Mouse (Mus musculus) heart, embryonic 15.5 days (tissue): ENCODE data around the gene Slc35c2. TPM values are rescaled to one million over a fixed set of nuclear protein-coding genes. Genes with fewer than 3 reads are reported as not detected.
A peak's percentile ranks its signal among the peaks of the same experiment; 100 is the strongest.

ENCODE experiments used
- ATAC-seq: fragments of 200-750 bp; cut with Nextera tagmentation; replicated peaks from 2 replicates; pipeline ENCODE4 v1.8.0; 2017; ENCODE audit warnings: low read depth, moderate TSS enrichment; ENCODE audit not compliant: insufficient number of reproducible peaks, insufficient read depth, low FRiP score
- H3K27ac ChIP-seq: fragments of 300-500 bp; sonication (generic); 2 replicates; pipeline ENCODE4 v1.5.1; 2015; ENCODE audit warnings: mild to moderate bottlenecking, inconsistent platforms
- H3K27me3 ChIP-seq: fragments of 300-500 bp; sonication (generic); 2 replicates; pipeline ENCODE4 v1.6.1; 2015; ENCODE audit warnings: inconsistent platforms
- H3K36me3 ChIP-seq: fragments of 300-500 bp; sonication (generic); 2 replicates; pipeline ENCODE4 v1.6.1; 2015; ENCODE audit warnings: mild to moderate bottlenecking, inconsistent platforms
- H3K4me1 ChIP-seq: fragments of 300-500 bp; sonication (generic); replicated peaks from 2 replicates; pipeline ENCODE4 v1.6.1; 2015; ENCODE audit warnings: inconsistent platforms
- H3K4me2 ChIP-seq: fragments of 300-500 bp; sonication (generic); 2 replicates; pipeline ENCODE4 v1.6.1; 2015; ENCODE audit warnings: inconsistent platforms, mild to moderate bottlenecking, moderate library complexity
- H3K4me3 ChIP-seq: fragments of 300-500 bp; sonication (generic); 2 replicates; pipeline ENCODE4 v1.5.1; 2015; ENCODE audit warnings: mild to moderate bottlenecking, inconsistent platforms
- H3K9ac ChIP-seq: fragments of 300-500 bp; sonication (generic); 2 replicates; pipeline ENCODE4 v1.6.1; 2015; ENCODE audit warnings: mild to moderate bottlenecking, inconsistent platforms
- H3K9me3 ChIP-seq: fragments of 300-500 bp; sonication (generic); replicated peaks from 2 replicates; pipeline ENCODE4 v1.6.1; 2016; ENCODE audit warnings: inconsistent platforms
- WGBS: fragments of 180-500 bp; shearing (Covaris S2); methylation state at CpG from one replicate; pipeline ENCODE4 v1.1.7; 2015; ENCODE audit warnings: mixed read lengths; 5-methylcytosine and 5-hydroxymethylcytosine counted together
- polyA plus RNA-seq: library from polyadenylated mRNA; unstranded; fragments of >200 nt; fragmentation: Nextera tagmentation; extraction: Ambion mirVana; gene quantifications from 2 replicates; pipeline ENCODE4 v1.2.1, GENCODE M21; 2015

Gene Slc35c2
- polyA plus RNA-seq, 1 experiment from 2014 or later, result 32.1 TPM

DNA sequence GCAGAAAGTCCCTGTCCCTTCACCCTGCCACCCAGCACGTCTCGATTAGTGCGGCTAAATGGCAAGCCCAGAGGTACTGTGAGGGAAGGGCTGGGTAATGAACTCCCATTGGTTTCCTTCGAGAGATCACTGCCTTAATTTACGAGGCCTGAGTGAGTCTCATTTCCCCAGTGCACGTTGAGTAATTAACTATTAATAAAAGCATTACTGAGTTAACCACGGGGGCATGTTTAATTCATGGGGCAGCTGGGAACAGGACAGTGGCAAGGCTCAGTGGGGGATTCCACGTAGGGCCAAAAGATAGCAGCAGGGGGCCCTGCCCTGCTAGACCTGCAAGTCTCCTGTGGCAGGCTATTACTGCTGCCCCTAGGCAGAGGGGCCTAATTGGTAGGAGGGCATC, 16.3 kb downstream of the Slc35c2 start:
- H3K36me3 ChIP-seq, result no peaks in the 10 kb centered on the region
- H3K9ac ChIP-seq, result no peak overlapping the region
- ATAC-seq, result no peak
- no peaks in the 10 kb centered on the region for H3K9me3 ChIP-seq
- H3K4me2 ChIP-seq, result no peak overlapping the region
- no peak overlapping the region for H3K4me3 ChIP-seq
- peaks cover 6% of the 10 kb centered on the region for H3K27me3 ChIP-seq
- peaks cover 17% of the 10 kb centered on the region for H3K4me1 ChIP-seq
- WGBS, result 17% methylated on average over 8 of the region's 8 CpGs
- H3K27ac ChIP-seq, result no peak overlapping the region

DNA sequence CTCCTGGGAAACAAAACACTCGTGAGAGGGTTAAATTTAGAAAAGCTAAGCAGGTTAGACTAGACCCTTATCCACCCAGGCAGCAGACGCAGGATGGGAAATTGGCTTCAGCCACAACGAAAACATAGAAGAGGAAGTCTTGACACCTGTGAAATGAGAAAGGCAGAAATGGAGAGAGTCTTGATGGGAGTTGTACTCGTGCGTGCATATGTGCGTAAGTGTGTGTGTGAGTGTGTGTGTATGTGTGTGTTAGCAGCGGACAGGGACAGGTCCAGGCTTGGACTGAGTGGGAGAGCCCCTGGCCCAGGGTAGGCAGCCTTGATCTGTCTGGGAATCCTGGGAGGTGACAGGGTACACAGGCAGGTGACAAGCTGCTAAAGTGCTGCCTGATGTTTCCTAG, 16.8 kb downstream of the Slc35c2 start:
- H3K9ac ChIP-seq, result no peak overlapping the region
- no peak overlapping the region for H3K4me3 ChIP-seq
- peaks cover 11% of the 10 kb centered on the region for H3K27me3 ChIP-seq
- H3K4me2 ChIP-seq, result peak overlapping the region; percentile 18; the same call in 1 of the 2 replicates
- no peaks in the 10 kb centered on the region for H3K9me3 ChIP-seq
- H3K4me1 ChIP-seq, result peaks cover 17% of the 10 kb centered on the region
- ATAC-seq, result peak; percentile 29; the same call in 1 of the 2 replicates
- WGBS, result 24% methylated on average over 7 of the region's 7 CpGs
- no peaks in the 10 kb centered on the region for H3K36me3 ChIP-seq
- H3K27ac ChIP-seq, result no peak overlapping the region

DNA sequence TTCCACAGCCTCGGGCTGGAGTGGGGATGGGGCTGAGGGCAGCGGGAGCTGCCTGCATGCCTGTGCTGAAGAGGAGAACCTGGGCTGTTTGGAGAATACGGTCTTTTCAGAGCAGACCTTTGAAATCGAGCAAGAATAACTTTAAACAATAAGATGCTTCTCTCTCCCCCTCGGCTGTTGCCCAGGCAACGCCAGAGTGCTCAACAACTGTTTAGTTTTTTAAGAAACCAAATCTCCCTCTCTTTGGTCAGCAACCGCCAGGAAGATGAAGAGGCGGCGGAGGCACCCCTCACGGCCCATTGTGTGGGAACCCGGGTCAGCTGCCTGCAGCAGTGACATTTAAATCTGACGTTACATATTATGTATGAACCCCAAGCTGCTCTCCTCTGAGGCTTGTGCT, 20.9 kb downstream of the Slc35c2 start:
- no peaks in the 10 kb centered on the region for H3K9me3 ChIP-seq
- 28% methylated on average over 12 of the region's 12 CpGs for WGBS
- peaks cover 15% of the 10 kb centered on the region for H3K4me1 ChIP-seq
- H3K27ac ChIP-seq, result no peak overlapping the region
- H3K4me2 ChIP-seq, result no peak overlapping the region
- no peak overlapping the region for H3K9ac ChIP-seq
- H3K4me3 ChIP-seq, result no peak overlapping the region
- no peak for ATAC-seq
- H3K36me3 ChIP-seq, result no peaks in the 10 kb centered on the region
- H3K27me3 ChIP-seq, result peaks cover 40% of the 10 kb centered on the region

- WGBS, result 68% methylated on average over 7 of the region's 7 CpGs
- no peaks in the 10 kb centered on the region for H3K9me3 ChIP-seq
- no peaks in the 10 kb centered on the region for H3K4me1 ChIP-seq
- ATAC-seq, result no peak
- no peak overlapping the region for H3K4me2 ChIP-seq
- H3K27ac ChIP-seq, result no peak overlapping the region
- H3K4me3 ChIP-seq, result no peak overlapping the region
- H3K27me3 ChIP-seq, result peaks cover 61% of the 10 kb centered on the region
- H3K9ac ChIP-seq, result no peak overlapping the region
- no peaks in the 10 kb centered on the region for H3K36me3 ChIP-seq
Measured at GRCm38 (mm10) chr2:165263861-165264260, 23.8 kb downstream of the Slc35c2 start.

DNA sequence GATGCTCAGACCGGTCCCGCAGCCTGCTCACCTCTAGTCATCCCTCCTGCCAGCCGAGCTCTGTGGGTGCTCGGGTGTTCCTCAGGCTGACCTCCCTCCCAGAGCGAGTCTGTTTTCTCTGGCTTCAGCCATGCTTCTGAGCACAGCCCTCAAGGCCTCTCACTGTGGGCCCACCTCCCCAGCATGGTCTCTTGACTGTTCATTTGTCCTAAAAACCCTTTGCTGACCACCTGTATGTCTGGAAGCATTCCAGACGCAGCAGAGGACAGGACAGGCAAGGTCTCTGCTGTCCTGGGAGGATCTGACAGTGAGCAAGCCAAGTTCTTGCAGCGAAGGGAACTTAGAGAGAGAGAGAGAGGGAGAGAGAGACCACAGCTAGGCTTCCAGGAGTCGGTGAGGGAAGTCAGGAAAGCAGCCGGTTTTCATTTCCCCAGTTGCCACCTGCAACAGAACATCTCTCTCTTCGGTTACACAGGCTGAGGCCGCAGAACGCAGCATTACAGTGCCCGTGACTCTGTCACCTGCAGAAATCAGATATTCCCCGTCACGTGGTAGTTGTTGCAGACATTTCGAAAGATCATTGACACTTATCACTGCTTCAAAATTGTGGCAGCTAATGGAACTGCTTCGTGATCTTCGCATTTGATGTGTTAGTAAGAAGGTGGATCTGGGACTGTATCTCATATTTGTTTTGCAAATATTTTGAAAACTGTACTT, 25.2 kb downstream of the Slc35c2 start:
- no peak for ATAC-seq
- H3K4me3 ChIP-seq, result no peak overlapping the region
- H3K36me3 ChIP-seq, result no peaks in the 10 kb centered on the region
- H3K4me1 ChIP-seq, result no peaks in the 10 kb centered on the region
- H3K27me3 ChIP-seq, result peaks cover 70% of the 10 kb centered on the region
- H3K9ac ChIP-seq, result no peak overlapping the region
- no peaks in the 10 kb centered on the region for H3K9me3 ChIP-seq
- no peak overlapping the region for H3K4me2 ChIP-seq
- H3K27ac ChIP-seq, result no peak overlapping the region
- 52% methylated on average over 18 of the region's 18 CpGs for WGBS

DNA sequence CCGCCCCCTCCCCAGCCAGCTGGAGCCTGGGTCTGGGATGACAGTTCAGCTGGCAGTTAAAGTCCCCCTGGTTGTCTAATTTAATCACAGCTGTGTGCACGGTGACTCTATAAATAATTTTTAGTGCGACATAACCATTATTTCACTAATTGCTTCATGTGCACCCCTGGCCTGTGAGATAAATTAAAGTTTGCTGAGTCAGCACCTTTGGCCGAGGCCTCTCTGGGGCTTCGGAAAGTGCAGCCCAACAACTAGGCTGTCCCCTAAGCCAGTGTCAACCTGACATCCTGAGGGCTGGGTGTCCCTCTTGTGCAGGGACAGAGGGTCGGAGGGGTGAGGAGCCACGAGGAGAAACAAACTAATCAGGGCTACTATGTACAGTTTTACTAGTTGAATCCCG, 27.8 kb downstream of the Slc35c2 start:
- H3K4me3 ChIP-seq, result no peak overlapping the region
- 76% methylated on average over 8 of the region's 8 CpGs for WGBS
- H3K27ac ChIP-seq, result no peak overlapping the region
- H3K4me1 ChIP-seq, result no peaks in the 10 kb centered on the region
- H3K27me3 ChIP-seq, result peaks cover 83% of the 10 kb centered on the region
- H3K9me3 ChIP-seq, result no peaks in the 10 kb centered on the region
- H3K36me3 ChIP-seq, result no peaks in the 10 kb centered on the region
- no peak for ATAC-seq
- no peak overlapping the region for H3K4me2 ChIP-seq
- no peak overlapping the region for H3K9ac ChIP-seq

GRCm38 (mm10) chr2:165258321-165258720, 29.3 kb downstream of the Slc35c2 start:
- peaks cover 85% of the 10 kb centered on the region for H3K27me3 ChIP-seq
- H3K27ac ChIP-seq, result no peak overlapping the region
- no peaks in the 10 kb centered on the region for H3K9me3 ChIP-seq
- ATAC-seq, result no peak
- H3K4me1 ChIP-seq, result no peaks in the 10 kb centered on the region
- no peaks in the 10 kb centered on the region for H3K36me3 ChIP-seq
- no peak overlapping the region for H3K4me2 ChIP-seq
- WGBS, result 73% methylated on average over 6 of the region's 6 CpGs
- no peak overlapping the region for H3K4me3 ChIP-seq
- no peak overlapping the region for H3K9ac ChIP-seq

GRCm38 (mm10) chr2:165257151-165257834, 30.4 kb downstream of the Slc35c2 start:
- no peaks in the 10 kb centered on the region for H3K4me1 ChIP-seq
- no peak overlapping the region for H3K4me2 ChIP-seq
- H3K27ac ChIP-seq, result no peak overlapping the region
- no peak for ATAC-seq
- no peak overlapping the region for H3K9ac ChIP-seq
- H3K4me3 ChIP-seq, result no peak overlapping the region
- H3K9me3 ChIP-seq, result no peaks in the 10 kb centered on the region
- no peaks in the 10 kb centered on the region for H3K36me3 ChIP-seq
- H3K27me3 ChIP-seq, result peaks cover 85% of the 10 kb centered on the region
- 39% methylated on average over 11 of the region's 11 CpGs for WGBS

- Histone ChIP-seq H3K4me3 (no peak overlapping the region), H3K27ac (no peak overlapping the region), H3K9me3 (no peaks in the 10 kb centered on the region), H3K4me1 (no peaks in the 10 kb centered on the region), H3K4me2 (no peak overlapping the region), H3K27me3 (peaks cover 83% of the 10 kb centered on the region), H3K9ac (no peak overlapping the region), H3K36me3 (no peaks in the 10 kb centered on the region)
- 62% methylated on average over 10 of the region's 10 CpGs for WGBS
- no peak for ATAC-seq
Measured at GRCm38 (mm10) chr2:165256213-165256612, 31.5 kb downstream of the Slc35c2 start.

DNA sequence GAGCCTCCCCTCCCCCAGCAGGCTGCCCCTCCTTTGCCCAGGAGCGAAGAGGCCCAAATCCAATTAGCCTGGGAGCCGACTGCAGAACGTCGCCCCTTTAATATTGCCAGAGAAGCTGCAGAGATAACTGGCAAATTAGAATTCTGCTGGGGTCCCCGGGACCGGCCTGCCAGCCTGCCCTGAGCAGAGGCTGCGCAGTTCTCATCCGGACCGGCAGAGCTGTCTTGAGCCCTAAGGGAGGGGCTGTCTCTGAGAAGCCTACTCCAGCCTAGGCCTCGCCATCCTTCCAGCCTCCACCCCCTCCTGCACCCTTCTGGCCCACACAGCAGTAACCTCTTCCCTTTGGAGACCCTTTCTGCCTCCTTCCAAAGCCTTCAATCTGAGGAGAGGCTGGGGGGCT, 33.8 kb downstream of the Slc35c2 start:
- no peak overlapping the region for H3K4me3 ChIP-seq
- no peak overlapping the region for H3K9ac ChIP-seq
- 15% methylated on average over 10 of the region's 10 CpGs for WGBS
- no peaks in the 10 kb centered on the region for H3K9me3 ChIP-seq
- H3K27me3 ChIP-seq, result peaks cover 86% of the 10 kb centered on the region
- no peaks in the 10 kb centered on the region for H3K36me3 ChIP-seq
- no peak overlapping the region for H3K4me2 ChIP-seq
- ATAC-seq, result no peak
- H3K27ac ChIP-seq, result no peak overlapping the region
- H3K4me1 ChIP-seq, result no peaks in the 10 kb centered on the region

DNA sequence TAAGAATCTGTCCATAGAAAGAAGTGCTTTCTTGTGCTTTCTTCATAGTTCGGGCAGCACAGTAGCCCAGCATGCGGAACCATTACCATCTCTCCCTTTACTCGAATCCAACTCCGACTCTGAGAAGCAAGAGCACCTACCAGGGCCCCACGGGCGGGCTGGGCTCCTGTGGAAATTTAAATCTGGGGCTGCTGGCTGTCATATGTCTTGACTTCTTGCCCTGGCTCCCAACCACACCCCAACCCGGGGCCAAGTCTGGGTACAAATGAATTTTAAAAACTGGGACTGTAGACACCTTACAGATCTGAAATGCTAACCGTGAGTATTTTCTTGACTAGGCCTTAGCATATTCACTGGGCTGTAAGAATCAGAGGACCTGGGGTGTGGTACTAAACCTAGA, 34.4 kb downstream of the Slc35c2 start:
- Histone ChIP-seq H3K27ac (no peak overlapping the region), H3K4me1 (no peaks in the 10 kb centered on the region), H3K4me2 (no peak overlapping the region), H3K9ac (no peak overlapping the region), H3K4me3 (no peak overlapping the region), H3K36me3 (no peaks in the 10 kb centered on the region), H3K9me3 (no peaks in the 10 kb centered on the region), H3K27me3 (peaks cover 89% of the 10 kb centered on the region)
- no peak for ATAC-seq
- 65% methylated on average over 8 of the region's 8 CpGs for WGBS

GRCm38 (mm10) chr2:165252801-165253200, 34.9 kb downstream of the Slc35c2 start:
- ATAC-seq, result no peak
- no peak overlapping the region for H3K4me3 ChIP-seq
- H3K27me3 ChIP-seq, result peaks cover 89% of the 10 kb centered on the region
- no peak overlapping the region for H3K27ac ChIP-seq
- 49% methylated on average over 9 of the region's 9 CpGs for WGBS
- no peaks in the 10 kb centered on the region for H3K9me3 ChIP-seq
- H3K36me3 ChIP-seq, result no peaks in the 10 kb centered on the region
- H3K4me1 ChIP-seq, result no peaks in the 10 kb centered on the region
- no peak overlapping the region for H3K9ac ChIP-seq
- no peak overlapping the region for H3K4me2 ChIP-seq
